Mouse (Mus musculus) limb, embryonic 15.5 days (tissue): ENCODE measurements around the gene 6430531B16Rik. TPM values are rescaled to one million over a fixed set of nuclear protein-coding genes. Genes with fewer than 3 reads are reported as not detected.

ENCODE experiments used
- ATAC-seq: fragments of 200-750 bp; cut with Nextera tagmentation; 2 replicates; pipeline ENCODE4 v1.8.0; 2017; ENCODE audit warnings: low read depth, moderate TSS enrichment; ENCODE audit not compliant: insufficient number of reproducible peaks, low FRiP score, low TSS enrichment
- H3K27ac ChIP-seq: fragments of 300-500 bp; sonication (generic); 2 replicates; pipeline ENCODE4 v1.5.1; 2015; ENCODE audit warnings: moderate library complexity, mild to moderate bottlenecking, inconsistent platforms
- H3K27me3 ChIP-seq: fragments of 300-500 bp; sonication (generic); 2 replicates; pipeline ENCODE4 v1.6.1; 2015; ENCODE audit warnings: inconsistent platforms
- H3K36me3 ChIP-seq: fragments of 300-500 bp; sonication (generic); 2 replicates; pipeline ENCODE4 v1.6.1; 2015; ENCODE audit warnings: inconsistent platforms
- H3K4me1 ChIP-seq: fragments of 300-500 bp; sonication (generic); 2 replicates; pipeline ENCODE4 v1.6.1; 2015; ENCODE audit warnings: inconsistent platforms
- H3K4me2 ChIP-seq: fragments of 300-500 bp; sonication (generic); 2 replicates; pipeline ENCODE4 v1.6.1; 2015; ENCODE audit warnings: mild to moderate bottlenecking, inconsistent platforms
- H3K4me3 ChIP-seq: fragments of 300-500 bp; sonication (generic); 2 replicates; pipeline ENCODE4 v1.5.1; 2015; ENCODE audit warnings: mild to moderate bottlenecking, inconsistent platforms
- H3K9ac ChIP-seq: fragments of 300-500 bp; sonication (generic); 2 replicates; pipeline ENCODE4 v1.6.1; 2015; ENCODE audit warnings: inconsistent platforms
- H3K9me3 ChIP-seq: fragments of 300-500 bp; sonication (generic); 2 replicates; pipeline ENCODE4 v1.6.1; 2016; ENCODE audit warnings: inconsistent platforms
- WGBS: fragments of 180-500 bp; shearing (Covaris S2); methylation state at CpG from one replicate; pipeline ENCODE4 v1.1.7; 2015; 5-methylcytosine and 5-hydroxymethylcytosine counted together
- polyA plus RNA-seq: library from polyadenylated mRNA; unstranded; fragments of >200 nt; fragmentation: Nextera tagmentation; extraction: Ambion mirVana; gene quantifications from 2 replicates; pipeline ENCODE4 v1.2.1, GENCODE M21; 2015

The 6430531B16Rik gene
- polyA plus RNA-seq, 1 experiment from 2014 or later = 0.44 TPM

DNA sequence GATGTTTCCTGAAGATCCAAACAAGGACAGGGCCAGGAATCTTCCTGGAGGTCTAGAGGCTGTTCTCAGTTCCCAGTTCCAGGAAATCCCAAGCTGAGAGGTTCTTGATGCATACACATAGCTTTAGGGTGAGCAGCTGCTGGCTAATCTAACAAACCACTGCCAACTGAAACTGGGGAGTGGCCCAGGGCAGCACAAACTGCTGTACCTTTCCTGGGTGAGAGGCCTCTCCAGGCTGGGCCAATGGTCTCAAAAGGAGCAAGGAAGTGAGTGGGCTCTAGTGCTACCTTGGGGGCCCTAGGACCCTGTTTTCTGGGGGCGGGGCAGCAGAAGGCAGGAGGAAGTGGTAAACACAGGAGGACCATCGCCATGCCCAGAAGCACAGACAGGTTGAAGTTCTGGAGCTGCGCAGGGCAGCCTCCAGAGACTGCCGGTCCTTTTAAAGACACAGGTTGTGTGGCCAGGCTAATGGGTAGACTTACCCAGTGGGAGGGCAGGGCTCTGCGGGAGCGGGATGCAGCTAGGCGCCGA, 12.4 kb upstream of the 6430531B16Rik start:
- H3K9me3 ChIP-seq = no peaks in the 10 kb centered on the region
- no peak overlapping the region for H3K4me2 ChIP-seq
- peaks cover 10% of the 10 kb centered on the region for H3K36me3 ChIP-seq
- H3K27ac ChIP-seq = no peak overlapping the region
- H3K4me3 ChIP-seq = no peak overlapping the region
- H3K4me1 ChIP-seq = no peaks in the 10 kb centered on the region
- ATAC-seq = no peak
- no peaks in the 10 kb centered on the region for H3K27me3 ChIP-seq
- 74% methylated on average over 8 of the region's 8 CpGs for WGBS
- H3K9ac ChIP-seq = no peak overlapping the region

DNA sequence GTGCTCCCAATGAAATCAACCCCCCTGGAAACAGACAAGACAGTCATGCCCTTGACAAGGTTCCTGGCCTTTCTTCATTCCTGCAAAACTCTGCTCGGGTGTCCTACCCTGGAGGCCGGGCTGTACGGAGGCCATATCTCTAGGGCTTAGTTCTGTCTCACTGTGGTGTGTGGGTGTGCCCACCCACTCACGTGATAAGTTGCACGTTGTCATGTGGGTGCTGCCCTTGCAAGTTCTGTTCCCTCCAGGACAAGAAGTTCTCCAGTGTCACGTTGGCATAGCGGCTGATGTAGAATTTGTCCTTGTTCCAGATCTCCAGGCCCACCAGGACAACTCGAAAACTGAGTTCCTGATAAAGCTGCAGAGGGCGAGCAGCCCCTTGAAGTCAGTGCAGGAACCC, 9.7 kb upstream of the 6430531B16Rik start:
- ATAC-seq = no peak
- H3K27ac ChIP-seq = no peak overlapping the region
- WGBS = 83% methylated on average over 9 of the region's 9 CpGs

DNA sequence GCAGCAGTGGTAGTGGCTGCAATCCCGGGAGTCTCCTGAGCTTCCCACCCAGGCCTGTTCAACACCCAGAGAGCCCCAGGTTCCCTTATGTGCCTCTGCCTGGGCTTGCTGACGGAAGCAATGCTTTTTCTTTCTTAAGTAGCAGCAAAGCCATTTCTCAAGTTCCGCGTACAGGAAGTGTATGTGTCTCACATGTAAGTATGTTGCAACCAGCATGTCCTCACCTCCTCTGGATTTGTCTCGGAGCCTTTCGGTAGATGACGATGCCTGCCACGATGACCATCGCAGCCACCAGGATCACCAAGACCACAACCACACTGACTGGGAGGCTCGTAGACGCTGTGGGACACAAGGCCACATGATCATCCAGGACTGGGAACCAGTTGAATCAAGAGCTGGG, 6.0 kb upstream of the 6430531B16Rik start:
- Histone ChIP-seq H3K4me3 (no peak overlapping the region), H3K4me2 (no peak overlapping the region), H3K9me3 (no peaks in the 10 kb centered on the region), H3K27me3 (no peaks in the 10 kb centered on the region), H3K27ac (no peak overlapping the region), H3K36me3 (no peaks in the 10 kb centered on the region), H3K4me1 (no peaks in the 10 kb centered on the region), H3K9ac (no peak overlapping the region)
- no peak for ATAC-seq
- 93% methylated on average over 11 of the region's 11 CpGs for WGBS

More for the DNA sequence above, 9.7 kb upstream of the 6430531B16Rik start:
- H3K4me1 ChIP-seq = no peaks in the 10 kb centered on the region
- no peak overlapping the region for H3K4me3 ChIP-seq
- H3K9me3 ChIP-seq = no peaks in the 10 kb centered on the region
- H3K36me3 ChIP-seq = no peaks in the 10 kb centered on the region
- H3K9ac ChIP-seq = no peak overlapping the region
- no peaks in the 10 kb centered on the region for H3K27me3 ChIP-seq
- no peak overlapping the region for H3K4me2 ChIP-seq

DNA sequence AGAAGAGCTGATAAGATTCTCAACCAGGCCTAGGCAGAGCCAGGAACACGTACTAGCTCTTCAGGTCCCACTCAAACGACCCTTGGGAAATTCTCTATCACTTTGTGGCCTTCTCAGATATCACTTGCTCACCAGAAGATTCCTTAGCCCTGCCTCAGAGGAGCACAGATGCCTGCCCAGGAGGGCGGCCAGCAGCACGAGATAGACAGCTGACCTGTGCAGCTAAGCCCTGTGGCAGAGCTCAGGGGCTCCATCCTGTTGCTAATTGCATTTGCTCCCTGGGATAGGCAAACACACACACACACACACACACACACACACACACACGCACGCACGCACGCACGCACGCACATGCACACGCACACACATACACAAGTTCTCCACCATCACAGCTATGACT, 3.5 kb upstream of the 6430531B16Rik start:
- no peak overlapping the region for H3K27ac ChIP-seq
- 77% methylated on average over 11 of the region's 11 CpGs for WGBS
- H3K4me3 ChIP-seq = no peak overlapping the region
- H3K4me1 ChIP-seq = peaks cover 12% of the 10 kb centered on the region
- H3K9me3 ChIP-seq = no peaks in the 10 kb centered on the region
- ATAC-seq = no peak
- H3K27me3 ChIP-seq = no peaks in the 10 kb centered on the region
- H3K4me2 ChIP-seq = no peak overlapping the region
- no peaks in the 10 kb centered on the region for H3K36me3 ChIP-seq
- H3K9ac ChIP-seq = no peak overlapping the region

DNA sequence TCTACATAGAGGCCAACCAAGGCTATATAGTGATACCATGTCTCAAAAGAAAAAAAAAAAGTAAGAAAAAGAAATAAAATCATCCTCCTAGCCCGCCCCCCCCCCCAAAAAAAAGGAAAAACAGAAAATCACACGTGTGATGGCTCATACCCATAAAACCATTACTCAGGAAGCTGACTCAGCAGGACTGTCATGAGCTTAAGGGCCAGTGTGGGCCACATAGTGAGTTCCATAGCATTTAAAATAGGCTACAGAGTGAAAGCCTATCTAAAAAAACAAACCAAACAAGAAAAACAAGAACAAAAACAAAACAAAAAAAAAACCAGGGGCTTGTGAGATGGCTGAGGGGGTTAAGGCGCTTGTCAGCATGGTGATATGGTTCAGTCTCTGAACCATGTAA, 2.2 kb upstream of the 6430531B16Rik start:
- no peak overlapping the region for H3K4me2 ChIP-seq
- H3K9me3 ChIP-seq = no peaks in the 10 kb centered on the region
- H3K4me3 ChIP-seq = no peak overlapping the region
- no peak for ATAC-seq
- H3K4me1 ChIP-seq = peaks cover 12% of the 10 kb centered on the region
- H3K36me3 ChIP-seq = no peaks in the 10 kb centered on the region
- no peaks in the 10 kb centered on the region for H3K27me3 ChIP-seq
- no peak overlapping the region for H3K27ac ChIP-seq
- WGBS = 56% methylated on average over 3 of the region's 3 CpGs
- H3K9ac ChIP-seq = no peak overlapping the region

DNA sequence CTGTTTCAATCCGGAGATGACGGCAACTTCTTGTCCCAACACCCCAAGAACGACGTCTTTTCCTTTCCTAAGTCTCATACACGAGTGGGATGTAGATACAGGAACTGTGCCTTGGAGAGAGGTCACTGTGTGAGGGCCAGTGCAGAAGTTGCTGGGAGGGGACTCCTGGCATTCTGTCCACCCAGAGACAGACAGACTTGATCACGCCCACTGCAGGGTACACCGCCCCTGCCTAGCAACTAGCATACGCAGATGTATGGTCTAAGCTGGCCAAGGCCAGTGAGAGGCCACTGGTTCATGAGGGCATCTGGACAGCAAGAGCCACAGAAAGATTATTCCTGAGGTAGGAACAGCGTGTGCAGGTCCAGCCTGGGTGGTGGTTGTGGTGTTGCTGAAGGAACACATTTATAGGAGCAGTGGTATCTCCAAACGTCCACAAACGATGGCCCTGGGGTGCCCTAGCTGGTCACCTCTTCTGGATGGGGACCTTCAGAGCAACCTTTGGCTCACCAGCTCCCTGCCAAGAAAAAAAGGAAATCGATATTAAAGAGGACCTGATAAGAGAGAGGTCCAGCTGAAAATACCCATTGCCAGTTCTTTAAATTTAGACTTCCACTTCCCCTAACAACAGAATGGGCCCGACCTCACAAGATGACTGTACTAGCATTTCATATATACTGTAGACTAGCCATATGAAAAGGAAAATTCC, 610 bp upstream of the 6430531B16Rik start:
- Histone ChIP-seq H3K4me3 (peak overlapping the region; percentile 49), H3K9ac (peak overlapping the region; percentile 33), H3K27me3 (no peaks in the 10 kb centered on the region), H3K9me3 (no peaks in the 10 kb centered on the region), H3K4me1 (peaks cover 12% of the 10 kb centered on the region), H3K27ac (no peak overlapping the region), H3K36me3 (no peaks in the 10 kb centered on the region), H3K4me2 (peak overlapping the region; percentile 76)
- no peak for ATAC-seq
- WGBS = 38% methylated on average over 13 of the region's 13 CpGs

DNA sequence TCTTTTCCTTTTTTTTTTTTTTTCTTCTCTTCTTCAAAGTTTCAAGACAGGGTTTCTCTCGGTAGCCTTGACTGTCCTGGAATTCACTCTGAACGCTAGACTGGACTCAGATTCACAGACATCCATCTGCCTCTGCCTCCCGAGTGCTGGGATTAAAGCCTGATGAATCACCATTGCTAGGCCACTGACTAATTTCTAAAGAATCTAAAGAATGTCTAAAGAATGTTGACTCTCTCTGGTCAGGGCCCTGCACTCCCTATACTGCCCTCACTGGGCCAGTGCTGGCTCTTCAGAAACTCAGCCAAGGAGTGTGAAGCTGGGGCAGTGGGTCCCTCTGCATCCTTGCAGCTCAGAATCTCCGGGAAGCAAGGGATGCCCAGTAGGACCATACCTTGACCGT, 3.1 kb downstream of the 6430531B16Rik start:
- Histone ChIP-seq H3K27me3 (no peaks in the 10 kb centered on the region), H3K9ac (no peak overlapping the region), H3K4me3 (no peak overlapping the region), H3K36me3 (no peaks in the 10 kb centered on the region), H3K27ac (no peak overlapping the region), H3K9me3 (no peaks in the 10 kb centered on the region), H3K4me2 (no peak overlapping the region), H3K4me1 (peaks cover 17% of the 10 kb centered on the region)
- no peak for ATAC-seq
- WGBS = 49% methylated on average over 5 of the region's 5 CpGs

DNA sequence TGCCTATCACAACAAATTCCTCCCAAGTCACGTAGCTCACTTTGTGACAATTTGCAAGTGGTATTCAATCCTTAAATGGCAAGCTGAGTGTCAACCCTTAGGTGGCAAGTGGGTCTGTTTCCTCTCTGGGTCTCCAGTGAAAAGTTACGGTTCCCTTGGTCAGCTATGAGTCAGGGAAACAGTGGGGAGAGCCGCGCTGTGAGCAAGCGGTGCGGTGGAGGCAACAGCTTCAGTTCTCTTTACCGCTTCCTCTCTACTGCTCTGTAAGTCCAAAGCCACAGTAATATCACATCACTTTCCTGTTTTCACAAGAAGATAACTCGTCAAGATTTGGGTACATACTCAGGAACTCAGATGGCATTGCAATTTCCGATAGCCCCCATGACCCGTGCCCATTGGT, 4.2 kb downstream of the 6430531B16Rik start:
- Histone ChIP-seq H3K4me3 (no peak overlapping the region), H3K4me2 (no peak overlapping the region), H3K9me3 (no peaks in the 10 kb centered on the region), H3K9ac (no peak overlapping the region), H3K36me3 (no peaks in the 10 kb centered on the region), H3K27ac (no peak overlapping the region), H3K4me1 (peaks cover 19% of the 10 kb centered on the region), H3K27me3 (no peaks in the 10 kb centered on the region)
- ATAC-seq = no peak
- 81% methylated on average over 10 of the region's 10 CpGs for WGBS

DNA sequence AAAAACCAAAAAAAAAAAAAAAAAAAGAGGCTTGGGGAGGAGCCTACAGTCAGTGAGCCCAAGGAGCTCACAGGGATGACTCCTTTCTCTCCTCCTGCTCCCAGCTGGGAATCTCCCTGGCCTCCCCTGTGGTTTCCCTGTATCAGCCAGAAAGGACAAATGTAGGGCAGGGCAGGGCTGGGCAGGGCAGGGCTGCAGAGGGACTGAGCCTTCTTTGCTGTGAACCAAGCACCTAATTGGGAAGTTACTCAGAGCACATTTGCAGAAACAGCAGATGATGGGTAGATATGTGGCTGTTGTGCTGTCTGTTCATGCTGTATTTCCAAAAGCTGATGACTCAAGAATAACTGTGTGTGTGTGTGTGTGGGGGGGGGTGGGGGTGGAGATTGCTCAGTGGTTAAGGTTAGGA, 5.6 kb downstream of the 6430531B16Rik start:
- H3K4me3 ChIP-seq = no peak overlapping the region
- H3K9me3 ChIP-seq = no peaks in the 10 kb centered on the region
- no peaks in the 10 kb centered on the region for H3K27me3 ChIP-seq
- no peak overlapping the region for H3K4me2 ChIP-seq
- no peak overlapping the region for H3K27ac ChIP-seq
- no peaks in the 10 kb centered on the region for H3K36me3 ChIP-seq
- no peak for ATAC-seq
- H3K9ac ChIP-seq = no peak overlapping the region
- H3K4me1 ChIP-seq = 0 out of 2 replicates have a peak, but pooled peaks cover 9% of the 10 kb centered on the region

DNA sequence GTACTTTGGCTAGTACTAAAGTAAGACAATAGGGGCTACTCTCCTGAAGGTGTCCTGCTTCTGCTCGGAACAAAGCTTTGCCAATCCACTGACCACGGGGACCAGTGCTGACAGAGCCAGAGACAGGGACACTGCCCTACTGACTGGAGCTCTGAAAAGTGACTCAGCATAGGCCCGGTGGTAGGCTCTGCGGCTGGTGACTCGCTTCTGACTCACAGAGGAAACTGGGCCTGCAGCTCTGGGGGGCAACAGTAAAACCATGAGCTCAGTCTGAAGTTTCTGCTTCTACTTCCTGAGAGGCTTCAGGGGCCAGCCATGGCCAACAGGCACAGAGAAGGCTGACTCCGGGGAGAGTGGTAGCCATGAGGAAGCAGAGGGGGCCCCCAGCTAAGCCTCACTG, 7.1 kb downstream of the 6430531B16Rik start:
- H3K9ac ChIP-seq = no peak overlapping the region
- no peak overlapping the region for H3K4me3 ChIP-seq
- no peak overlapping the region for H3K27ac ChIP-seq
- WGBS = 61% methylated on average over 6 of the region's 6 CpGs
- no peaks in the 10 kb centered on the region for H3K36me3 ChIP-seq
- 0 out of 2 replicates have a peak, but pooled peaks cover 7% of the 10 kb centered on the region for H3K4me1 ChIP-seq
- H3K27me3 ChIP-seq = no peaks in the 10 kb centered on the region
- no peak overlapping the region for H3K4me2 ChIP-seq
- no peak for ATAC-seq
- no peaks in the 10 kb centered on the region for H3K9me3 ChIP-seq

DNA sequence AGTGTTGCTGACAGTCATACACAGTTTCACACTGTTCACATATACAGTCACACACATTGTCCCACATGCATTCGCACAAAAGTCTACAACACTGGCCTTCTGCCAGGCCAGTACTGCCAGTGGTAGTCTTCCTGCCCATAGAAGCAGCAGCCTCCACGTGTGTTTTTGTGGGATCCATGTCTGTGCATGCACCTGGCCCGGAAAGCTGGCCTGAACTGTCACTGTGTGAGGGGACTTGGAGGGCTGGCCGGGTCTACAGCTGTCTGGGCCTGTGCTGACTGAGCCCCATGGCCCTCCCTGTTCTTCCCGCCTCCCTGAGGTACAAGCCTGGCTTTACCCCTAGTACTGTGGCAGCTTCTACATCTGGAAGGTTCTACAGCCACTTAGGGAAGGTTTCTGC, 7.6 kb downstream of the 6430531B16Rik start:
- Histone ChIP-seq H3K9ac (no peak overlapping the region), H3K27me3 (no peaks in the 10 kb centered on the region), H3K27ac (no peak overlapping the region), H3K4me2 (no peak overlapping the region), H3K4me3 (no peak overlapping the region), H3K4me1 (0 out of 2 replicates have a peak, but pooled peaks cover 7% of the 10 kb centered on the region), H3K9me3 (no peaks in the 10 kb centered on the region), H3K36me3 (no peaks in the 10 kb centered on the region)
- 67% methylated on average over 5 of the region's 5 CpGs for WGBS
- ATAC-seq = no peak

DNA sequence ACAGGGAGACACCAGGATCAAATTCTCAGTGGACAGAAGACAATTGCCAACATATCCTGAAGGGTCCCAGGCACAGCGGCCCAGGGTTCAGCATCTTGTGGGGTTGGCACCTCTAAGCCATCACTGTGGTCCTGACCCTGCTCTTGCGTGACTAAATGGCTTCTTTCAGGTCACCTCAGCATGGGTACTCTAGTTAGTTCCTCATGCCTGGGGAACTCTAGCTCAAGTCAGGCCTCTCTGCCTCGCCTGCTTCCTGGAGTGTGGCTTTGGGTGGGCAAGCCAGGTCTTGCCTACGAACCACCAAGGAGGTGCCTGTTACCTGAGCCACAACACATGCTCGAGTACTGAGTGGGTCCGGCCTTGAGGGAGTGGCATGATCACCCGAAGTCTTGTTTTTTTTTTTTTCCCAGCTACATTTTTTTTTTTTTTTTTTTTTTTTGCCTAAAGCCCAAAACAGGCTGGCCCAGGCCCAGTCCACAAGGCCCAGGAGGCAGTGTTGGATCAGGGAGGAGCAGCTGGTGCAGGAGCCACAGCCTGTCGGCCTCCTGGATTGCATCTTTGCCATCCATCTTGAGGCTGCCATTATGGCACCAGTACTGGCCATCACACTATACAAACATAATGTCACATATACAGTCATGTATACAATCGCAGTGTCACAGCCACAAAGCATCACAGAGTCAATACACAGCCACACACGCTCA, 8.2 kb downstream of the 6430531B16Rik start:
- Histone ChIP-seq H3K36me3 (no peaks in the 10 kb centered on the region), H3K9ac (no peak overlapping the region), H3K4me1 (0 out of 2 replicates have a peak, but pooled peaks cover 7% of the 10 kb centered on the region), H3K27me3 (no peaks in the 10 kb centered on the region), H3K27ac (0 out of 2 replicates have a peak overlapping the region, but pooled peaks have one; percentile 22), H3K4me2 (no peak overlapping the region), H3K9me3 (no peaks in the 10 kb centered on the region), H3K4me3 (no peak overlapping the region)
- ATAC-seq = no peak
- WGBS = 76% methylated on average over 10 of the region's 10 CpGs
